Mouse (Mus musculus) splenic B cell, adult 2 months (primary cell): ENCODE results near the gene Nmnat1.

Experiments
- DNase-seq: peaks from one replicate; pipeline ENCODE4 v3.0.0-alpha.2; 2011; ENCODE audit warnings: low read depth, low spot score
- H3K27me3 ChIP-seq: 2 replicates; pipeline ENCODE4 v1.6.1; 2012; ENCODE audit warnings: mild to moderate bottlenecking, low read length, moderate library complexity, mixed read lengths; ENCODE audit not compliant: control insufficient read depth, poor library complexity, insufficient read depth, severe bottlenecking
- H3K36me3 ChIP-seq: 2 replicates; pipeline ENCODE4 v1.6.1; 2012; ENCODE audit warnings: mild to moderate bottlenecking, low read length, moderate library complexity, mixed read lengths; ENCODE audit not compliant: control insufficient read depth, poor library complexity, insufficient read depth, severe bottlenecking

Nmnat1 gene

GRCm38 (mm10) chr4:149485053-149485824, at the start of gene Nmnat1, which contains the start of gene Lzic:
TSS of gene Nmnat1 (minus strand) at chr4:149485202.
TSS of gene Lzic (plus strand) at chr4:149485229.
- Histone ChIP-seq H3K27me3 (no peaks in the 10 kb centered on the region), H3K36me3 (peaks cover 11% of the 10 kb centered on the region)
- DNase-seq = peak; percentile 88

- no peak for DNase-seq
- no peaks in the 10 kb centered on the region for H3K27me3 ChIP-seq
Observed at GRCm38 (mm10) chr4:149529691-149530090, 44.7 kb upstream of the Nmnat1 start.

GRCm38 (mm10) chr4:149527621-149528354, 42.8 kb upstream of the Nmnat1 start:
- DNase-seq = no peak
- H3K27me3 ChIP-seq = no peaks in the 10 kb centered on the region

More at GRCm38 (mm10) chr4:149529691-149530090, 44.7 kb upstream of the Nmnat1 start:
- no peaks in the 10 kb centered on the region for H3K36me3 ChIP-seq

GRCm38 (mm10) chr4:149526330-149526729, 41.3 kb upstream of the Nmnat1 start:
- DNase-seq = no peak
- no peaks in the 10 kb centered on the region for H3K27me3 ChIP-seq
- H3K36me3 ChIP-seq = no peaks in the 10 kb centered on the region

More at GRCm38 (mm10) chr4:149527621-149528354, 42.8 kb upstream of the Nmnat1 start:
- H3K36me3 ChIP-seq = no peaks in the 10 kb centered on the region

GRCm38 (mm10) chr4:149525811-149526210, 40.8 kb upstream of the Nmnat1 start:
- no peaks in the 10 kb centered on the region for H3K27me3 ChIP-seq
- DNase-seq = no peak
- H3K36me3 ChIP-seq = no peaks in the 10 kb centered on the region

GRCm38 (mm10) chr4:149525170-149525569, 40.2 kb upstream of the Nmnat1 start:
- H3K27me3 ChIP-seq = no peaks in the 10 kb centered on the region
- DNase-seq = no peak

GRCm38 (mm10) chr4:149523961-149524360, 39.0 kb upstream of the Nmnat1 start:
- DNase-seq = no peak
- H3K27me3 ChIP-seq = no peaks in the 10 kb centered on the region
- no peaks in the 10 kb centered on the region for H3K36me3 ChIP-seq

More at GRCm38 (mm10) chr4:149525170-149525569, 40.2 kb upstream of the Nmnat1 start:
- no peaks in the 10 kb centered on the region for H3K36me3 ChIP-seq

GRCm38 (mm10) chr4:149521258-149521657, 36.3 kb upstream of the Nmnat1 start:
- Histone ChIP-seq H3K27me3 (no peaks in the 10 kb centered on the region), H3K36me3 (no peaks in the 10 kb centered on the region)
- no peak for DNase-seq

- H3K27me3 ChIP-seq = no peaks in the 10 kb centered on the region
- peak; percentile 18 for DNase-seq
- no peaks in the 10 kb centered on the region for H3K36me3 ChIP-seq
Observed at GRCm38 (mm10) chr4:149518351-149519220, 33.6 kb upstream of the Nmnat1 start.

GRCm38 (mm10) chr4:149517868-149518340, 32.9 kb upstream of the Nmnat1 start, which contains the start of gene Ctnnbip1:
TSS of gene Ctnnbip1 (plus strand) at chr4:149518236.
- H3K36me3 ChIP-seq = no peaks in the 10 kb centered on the region
- H3K27me3 ChIP-seq = no peaks in the 10 kb centered on the region
- peak; percentile 96 for DNase-seq

GRCm38 (mm10) chr4:149515706-149516105, 30.7 kb upstream of the Nmnat1 start:
- no peak for DNase-seq
- Histone ChIP-seq H3K27me3 (no peaks in the 10 kb centered on the region), H3K36me3 (no peaks in the 10 kb centered on the region)

GRCm38 (mm10) chr4:149512072-149512471, 27.1 kb upstream of the Nmnat1 start:
- DNase-seq = no peak
- Histone ChIP-seq H3K36me3 (no peaks in the 10 kb centered on the region), H3K27me3 (no peaks in the 10 kb centered on the region)

GRCm38 (mm10) chr4:149511221-149511646, 26.2 kb upstream of the Nmnat1 start:
- Histone ChIP-seq H3K27me3 (no peaks in the 10 kb centered on the region), H3K36me3 (no peaks in the 10 kb centered on the region)
- no peak for DNase-seq

- Histone ChIP-seq H3K27me3 (no peaks in the 10 kb centered on the region), H3K36me3 (peaks cover 2% of the 10 kb centered on the region; the same call in 1 of the 2 replicates)
- DNase-seq = no peak
Observed at GRCm38 (mm10) chr4:149506904-149507303, 21.9 kb upstream of the Nmnat1 start.
